Mouse (Mus musculus): ENCODE results near the gene Auh.

Auh gene

DNA sequence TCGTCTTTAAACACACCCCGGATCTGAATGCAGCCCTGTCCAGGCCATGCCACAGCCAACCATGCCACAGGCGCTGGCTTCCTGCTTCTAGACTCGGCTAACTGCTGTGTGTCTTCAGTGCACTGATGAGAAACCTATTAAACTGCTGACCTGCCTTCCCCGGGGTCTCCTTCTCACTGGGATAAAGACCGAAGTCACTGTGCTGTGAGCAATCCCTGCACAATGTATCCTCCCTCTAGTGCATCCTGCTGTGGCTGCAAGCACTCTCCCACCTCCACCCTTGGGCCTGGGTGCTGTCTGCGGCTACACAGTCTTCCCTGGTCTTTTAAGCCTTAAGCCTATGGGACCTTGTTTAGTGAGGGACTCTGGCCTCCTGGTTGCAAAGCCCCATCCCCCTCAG, 50.7 kb downstream of the Auh start:
- DNase-seq, result no peak

GRCm38 (mm10) chr13:52875541-52876325, 53.7 kb downstream of the Auh start:
- no peak for DNase-seq

GRCm38 (mm10) chr13:52875089-52875488, 54.4 kb downstream of the Auh start:
- peak in 1 of 2 experiments; percentile 27 for DNase-seq

- no peak for DNase-seq
Observed at GRCm38 (mm10) chr13:52874338-52874737, 55.1 kb downstream of the Auh start.

DNA sequence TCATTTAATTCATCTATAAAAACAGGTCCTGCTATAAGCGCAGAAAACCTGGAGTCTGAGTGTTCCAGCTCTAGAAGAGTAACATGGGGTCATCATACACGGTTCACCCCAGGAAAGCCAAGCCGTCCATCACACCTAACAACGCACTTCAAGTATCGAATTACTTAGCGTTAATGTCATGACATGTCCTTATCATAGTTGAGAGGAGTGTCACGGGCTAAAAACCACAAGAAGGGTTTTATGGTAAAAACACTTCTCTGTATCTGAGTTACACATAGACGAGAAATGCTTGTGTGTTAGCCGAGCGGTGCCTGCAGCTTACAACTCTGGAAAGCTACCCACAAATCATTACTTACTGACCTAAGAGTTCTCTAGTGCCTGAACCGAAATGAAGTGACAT, 55.6 kb downstream of the Auh start:
- no peak for DNase-seq

GRCm38 (mm10) chr13:52866005-52866792, 63.3 kb downstream of the Auh start:
- no peak for DNase-seq

DNA sequence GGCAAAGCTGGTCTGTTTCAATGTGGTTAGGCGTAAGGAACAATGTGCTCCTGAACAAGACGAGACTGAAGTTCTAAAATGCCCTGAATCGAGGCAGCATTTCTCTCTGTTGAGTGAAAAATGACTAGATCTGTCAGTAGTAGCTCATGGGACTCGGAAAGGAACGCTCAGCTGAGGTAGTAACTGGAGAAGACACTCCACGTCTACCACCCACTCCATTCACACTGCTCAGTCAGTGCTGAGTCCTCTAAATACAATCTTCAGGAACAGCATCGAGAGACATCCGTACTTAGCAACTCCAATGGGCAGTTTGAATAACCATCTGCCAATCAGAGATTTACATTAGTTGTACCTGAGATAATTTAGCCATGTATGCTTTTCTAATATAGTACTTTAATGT, 66.0 kb downstream of the Auh start:
- DNase-seq, result no peak

DNA sequence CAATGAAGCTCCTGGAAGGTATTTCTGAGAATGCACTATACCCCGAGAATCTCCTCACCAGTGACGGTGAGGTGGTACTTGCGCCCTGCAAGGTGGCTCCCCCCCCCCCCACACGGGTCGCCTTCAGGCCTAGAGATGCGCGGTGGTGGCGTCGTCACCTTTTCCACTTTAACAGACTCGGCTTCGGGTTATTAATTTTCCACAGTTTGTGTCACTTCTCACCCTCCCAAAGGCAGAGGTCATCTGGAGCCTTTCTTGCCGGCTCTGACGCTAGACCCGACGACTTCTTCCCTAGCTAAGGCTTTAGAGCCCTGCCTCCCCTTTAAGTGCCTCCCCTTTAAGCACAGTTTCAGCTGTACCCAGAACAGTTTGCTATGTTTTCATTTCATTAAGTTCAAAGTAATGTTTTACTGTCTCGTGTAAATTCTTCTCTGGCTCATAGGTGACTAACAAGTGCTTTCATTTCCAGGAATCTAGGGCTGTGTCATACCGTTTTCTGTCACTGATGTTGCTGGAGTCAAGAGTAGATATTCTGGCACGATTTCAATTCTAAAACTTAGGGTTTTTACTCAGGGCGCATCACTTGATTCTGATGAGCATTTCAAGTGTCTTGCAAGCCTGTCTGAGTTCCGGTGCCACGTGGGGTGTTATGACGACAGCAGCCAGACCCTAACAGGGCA, 69.3 kb downstream of the Auh start:
- DNase-seq, result no peak

- no peak for DNase-seq
Observed at GRCm38 (mm10) chr13:52859065-52859820, 70.2 kb downstream of the Auh start.

DNA sequence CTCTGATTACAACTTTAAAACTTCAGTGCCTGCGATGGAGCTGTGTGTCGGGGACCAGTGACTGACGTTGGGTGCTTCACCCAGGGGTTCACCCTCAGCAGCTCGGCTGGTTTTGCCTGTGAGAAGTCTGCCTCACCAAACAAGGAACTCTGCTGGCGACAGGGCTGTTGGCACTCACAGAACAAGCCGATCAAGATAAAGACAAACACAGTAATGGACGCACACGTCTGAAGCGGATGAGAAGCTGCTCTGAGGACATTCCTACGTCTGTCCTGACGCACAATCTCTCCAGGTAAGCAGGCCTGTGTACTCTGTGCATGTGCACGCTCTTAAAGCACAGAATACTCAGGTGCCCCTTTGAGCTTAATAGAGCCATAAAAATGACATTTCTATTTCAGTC, 71.1 kb downstream of the Auh start:
- no peak for DNase-seq

GRCm38 (mm10) chr13:52857781-52858180, 71.7 kb downstream of the Auh start:
- DNase-seq, result no peak

- no peak for DNase-seq
Observed at GRCm38 (mm10) chr13:52853536-52853935, 75.9 kb downstream of the Auh start.

GRCm38 (mm10) chr13:52851886-52852285, 77.6 kb downstream of the Auh start:
- DNase-seq, result no peak

GRCm38 (mm10) chr13:52850024-52850723, 79.3 kb downstream of the Auh start:
- DNase-seq, result peak in 1 of 2 experiments; percentile 42

- DNase-seq, result no peak
Observed at GRCm38 (mm10) chr13:52849394-52849801, 80.1 kb downstream of the Auh start.

DNA sequence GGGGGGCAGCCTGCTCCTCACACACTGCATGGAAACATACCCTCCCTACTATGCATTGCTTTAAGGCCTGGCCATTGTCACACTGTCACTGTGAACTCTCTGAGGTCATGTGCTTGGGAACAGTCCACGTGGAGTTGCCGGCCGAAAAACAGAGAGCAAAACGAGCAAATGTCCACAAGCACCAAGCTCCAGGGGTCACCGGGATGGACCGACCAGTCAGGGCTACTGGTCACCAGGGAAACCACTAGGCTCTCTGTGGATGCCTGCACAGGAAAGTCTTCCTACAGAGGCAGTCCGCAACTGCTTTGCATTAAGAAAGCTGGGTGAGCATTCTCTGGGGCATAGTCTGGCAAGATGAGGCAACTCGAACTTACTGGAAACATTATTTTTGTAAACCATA, 82.0 kb downstream of the Auh start:
- DNase-seq, result no peak

DNA sequence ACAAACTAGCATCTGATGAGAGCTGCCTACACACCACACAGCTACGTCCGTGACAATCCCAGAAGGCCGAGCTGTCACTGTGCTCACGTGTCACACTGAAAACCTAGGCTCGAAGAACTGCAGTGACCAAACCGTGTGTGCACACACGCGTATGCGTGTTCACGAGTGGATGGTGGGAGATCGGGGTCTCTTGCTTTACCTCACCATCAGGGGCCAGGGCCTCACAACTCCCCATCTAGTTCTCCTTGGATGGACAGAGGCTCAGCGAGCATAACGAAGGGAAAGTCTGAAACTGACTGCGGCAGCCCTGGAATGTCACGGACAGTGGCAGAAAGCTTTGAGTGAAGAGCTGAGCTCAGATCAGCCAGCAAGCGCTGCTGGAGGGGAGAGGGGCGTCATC, 82.4 kb downstream of the Auh start:
- DNase-seq, result no peak

DNA sequence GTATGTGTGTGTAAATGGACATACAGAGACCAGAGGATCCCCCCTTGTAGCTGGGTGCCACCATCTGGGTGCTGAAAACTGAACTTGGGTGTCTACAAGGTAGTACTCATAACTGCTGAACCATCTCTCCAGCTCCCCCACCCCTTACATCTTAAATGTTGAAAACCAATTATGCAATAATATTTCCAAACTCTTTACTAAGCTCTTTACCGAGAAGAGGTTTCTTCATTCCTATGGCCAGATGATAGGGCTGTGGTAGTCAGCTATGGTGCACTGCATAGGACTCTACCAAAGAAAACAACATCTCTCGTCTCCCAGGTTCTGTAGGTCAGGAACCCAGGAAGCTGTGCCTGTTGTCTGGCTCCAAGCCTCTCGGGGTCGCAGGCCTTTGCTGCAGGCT, 83.9 kb downstream of the Auh start:
- no peak for DNase-seq

DNA sequence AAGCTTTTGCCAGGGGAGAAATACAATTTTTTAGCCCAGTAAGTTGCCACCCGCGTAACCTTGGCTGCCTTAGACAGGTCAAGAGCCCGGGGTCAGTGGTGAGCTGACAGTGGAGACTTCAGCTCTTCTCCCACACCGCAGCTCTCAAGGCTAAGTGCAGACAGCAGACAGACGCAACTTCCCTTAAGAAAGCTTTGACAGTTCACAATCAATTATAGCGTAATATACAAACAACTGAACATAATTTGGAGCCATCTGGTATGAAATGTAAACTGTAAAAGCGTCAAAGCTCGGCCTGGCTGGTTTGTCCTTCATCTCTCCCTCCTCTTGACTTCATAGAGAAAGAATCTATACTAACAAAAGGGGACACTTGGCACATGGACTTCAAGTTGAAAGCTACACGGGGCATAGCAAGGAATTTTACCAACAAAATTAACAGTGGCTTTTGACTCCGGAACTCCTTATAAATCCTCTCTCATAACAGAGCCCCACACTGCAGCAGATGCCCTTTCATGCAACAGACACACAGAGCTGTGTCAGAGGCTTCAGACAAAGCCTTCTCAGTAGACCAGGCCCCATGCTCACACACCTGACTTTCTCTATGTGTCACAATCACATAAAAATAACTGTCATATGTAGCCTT, 85.8 kb downstream of the Auh start:
- DNase-seq, result no peak

GRCm38 (mm10) chr13:52836231-52836630, 93.2 kb downstream of the Auh start:
- no peak for DNase-seq

DNA sequence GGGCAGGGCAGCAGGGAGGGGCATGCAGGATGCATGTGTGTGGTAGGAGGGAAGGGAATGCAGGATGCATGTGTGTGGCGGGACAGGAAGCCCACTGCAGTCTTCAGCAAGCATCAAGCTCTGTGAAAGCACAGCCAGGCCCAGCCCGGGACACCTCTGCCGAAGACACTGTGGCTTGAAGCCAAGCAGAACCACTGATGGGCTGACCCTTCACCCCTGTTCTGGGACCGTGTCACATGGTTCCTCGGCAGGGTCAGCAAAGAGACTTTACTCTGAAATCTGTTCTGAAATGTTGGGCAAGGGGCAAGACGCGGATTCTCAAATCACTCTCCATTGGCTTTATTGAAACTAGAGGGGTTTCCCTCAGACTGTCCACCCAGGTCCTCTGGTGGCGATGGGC, 94.9 kb downstream of the Auh start:
- DNase-seq, result peak; percentile 30 to 59

DNA sequence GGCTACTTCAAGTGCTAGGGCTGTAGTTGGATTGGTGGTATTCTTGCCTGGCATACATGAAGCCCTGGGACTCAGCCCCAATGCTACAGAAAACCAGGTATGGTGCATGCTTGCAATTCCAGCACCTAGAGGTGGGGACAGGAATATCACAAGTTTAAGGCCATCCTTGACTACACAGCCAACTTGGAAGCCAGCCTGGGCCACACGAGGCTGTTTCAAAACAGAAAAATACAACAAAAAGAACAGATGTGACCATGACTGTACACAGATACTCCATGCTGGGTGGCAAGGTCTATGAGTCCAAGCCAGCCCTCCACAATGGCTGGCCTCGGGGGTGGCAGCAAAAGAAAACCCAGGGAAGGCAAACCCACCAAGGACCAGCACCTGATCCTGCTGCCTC, 95.7 kb downstream of the Auh start:
- no peak for DNase-seq
